In the genomic region with DNA sequence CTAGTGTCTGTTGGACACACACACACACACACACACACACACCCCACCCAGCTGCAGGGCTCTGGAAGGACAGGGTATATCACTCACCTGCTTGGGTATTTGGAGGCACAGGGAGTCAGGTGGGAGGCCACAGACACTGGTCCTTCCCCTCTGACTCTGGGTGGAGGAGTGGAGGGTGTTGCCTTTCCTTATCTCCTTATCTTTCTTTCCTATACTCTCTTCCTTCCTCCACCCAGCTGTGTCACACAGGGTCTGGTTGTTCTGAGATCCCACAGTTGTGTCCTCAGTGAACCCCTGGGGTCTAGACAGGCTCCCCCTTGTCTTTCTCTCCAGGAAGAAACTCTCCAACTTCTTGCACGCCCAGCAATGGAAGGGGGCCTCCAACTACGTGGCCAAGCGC, we compare ENCODE assay signal across 22 mouse cellular contexts. TPM values are rescaled to one million over a fixed set of nuclear protein-coding genes. Genes with fewer than 3 reads are reported as not detected.
DNase-seq lines count a peak whose midpoint lies in the region; ATAC-seq and TF ChIP-seq lines count a peak whose summit lies in the region.
"Had no signal": no experiment of that assay in that cellular context is flagged by ENCODE, and none has a peak within 500 bp of the region (broad histone marks: within the 10 kb centered on the region; RNA-seq: fewer than 3 reads in every experiment).

No protein-coding gene starts in this region.

- peak overlapping the region; percentile 70 for H3K4me2 ChIP-seq in liver, embryonic 15.5 days
- H3K4me2 ChIP-seq: embryonic facial prominence, embryonic 13.5 days; heart, embryonic 11.5 days; midbrain, embryonic 12.5 days had no signal

- ATAC-seq in erythroid progenitor cell, adult 5-6 weeks (replicated peaks; ENCODE audit: low FRiP score, poor library complexity, severe bottlenecking) = peak; percentile 67
- peak; percentile 66 for ATAC-seq in liver, embryonic 15.5 days (ENCODE audit: insufficient read depth)
- ATAC-seq: forebrain, embryonic 16.5 days had no signal

- H3K9me3 ChIP-seq in liver, embryonic 15.5 days (replicated peaks) = no peaks in the 10 kb centered on the region
- H3K9me3 ChIP-seq: embryonic facial prominence, embryonic 13.5 days had no signal

- TF ChIP-seq CTCF in thymus, adult 2 months (IDR thresholded peaks at IDR 0.05; ENCODE audit: borderline replicate concordance, control insufficient read depth, extremely low read depth, insufficient read depth, low read length, poor library complexity) = no peak

- peak overlapping the region; percentile 64 for H3K4me3 ChIP-seq in liver, embryonic 15.5 days (replicated peaks)
- no peak overlapping the region for H3K4me3 ChIP-seq in thymus, adult 2 months (ENCODE audit: control insufficient read depth, insufficient read depth, low read length)
- H3K4me3 ChIP-seq: embryonic facial prominence, embryonic 13.5 days; midbrain, embryonic 12.5 days had no signal

- H3K27ac ChIP-seq in liver, embryonic 15.5 days (replicated peaks) = peak overlapping the region; percentile 96
- H3K27ac ChIP-seq in thymus, adult 2 months (ENCODE audit: control insufficient read depth, insufficient read depth, low read length) = no peak overlapping the region
- H3K27ac ChIP-seq: embryonic facial prominence, embryonic 13.5 days; kidney, postnatal 0 days; midbrain, embryonic 12.5 days had no signal

- H3K36me3 ChIP-seq in liver, embryonic 15.5 days (replicated peaks) = peaks cover 82% of the 10 kb centered on the region
- peaks cover 6% of the 10 kb centered on the region; the same call in 1 of the 2 replicates for H3K36me3 ChIP-seq in thymus, adult 2 months (ENCODE audit: control insufficient read depth, insufficient read depth, low read length)

- peak; percentile 27 for DNase-seq in spleen, adult 12 weeks (ENCODE audit: low spot score)
- no peak for DNase-seq in spleen, adult 18-20 months
- no peak for DNase-seq in thymus, postnatal 36 days
- no peak for DNase-seq in thymus, adult 2 months
- DNase-seq in neural tube, embryonic 10.5 days (ENCODE audit: extremely low spot score, low spot score) = no peak
- DNase-seq: adrenal gland, postnatal 14 days; cerebellum, adult 11 months; cerebellum, postnatal 25 days; embryo, embryonic 11 days; gastrocnemius, postnatal 14 days; heart, adult 11 months; kidney, adult 18-20 months; lung, adult 18-20 months; lung, postnatal 10 days; thymus, postnatal 25 days had no signal

- H3K4me1 ChIP-seq in liver, embryonic 15.5 days (replicated peaks) = peaks cover 95% of the 10 kb centered on the region
- H3K4me1 ChIP-seq in thymus, adult 2 months (replicated peaks; ENCODE audit: control insufficient read depth, insufficient read depth, low read length) = peaks cover 6% of the 10 kb centered on the region; the same call in 1 of the 2 replicates
- H3K4me1 ChIP-seq: embryonic facial prominence, embryonic 13.5 days; midbrain, embryonic 12.5 days had no signal

- H3K9ac ChIP-seq in liver, embryonic 15.5 days = peak overlapping the region; percentile 59
- H3K9ac ChIP-seq: embryonic facial prominence, embryonic 13.5 days; midbrain, embryonic 12.5 days had no signal

- no peak for TF ChIP-seq POLR2A in thymus, adult 2 months (IDR thresholded peaks at IDR 0.05; ENCODE audit: control insufficient read depth, extremely low read depth, insufficient read depth, low read length, poor library complexity)

- 72% methylated on average over 3 of the region's 3 CpGs for WGBS in liver, embryonic 15.5 days (ENCODE audit: insufficient replicate concordance)
- WGBS in thymus, adult 2 months = 85% methylated on average over 3 of the region's 3 CpGs

- H3K27me3 ChIP-seq in liver, embryonic 15.5 days = no peaks in the 10 kb centered on the region
- no peaks in the 10 kb centered on the region for H3K27me3 ChIP-seq in thymus, adult 2 months (ENCODE audit: control insufficient read depth, insufficient read depth, low read length)
- H3K27me3 ChIP-seq: embryonic facial prominence, embryonic 13.5 days; midbrain, embryonic 12.5 days had no signal

RNA-seq across cellular contexts. Expression of gene Eef2k, which starts 37.3 kb away (rescaled TPM):
- 35.6 and 62.3 TPM in 2 replicates for total RNA-seq in erythroid progenitor cell, adult 5-6 weeks (2015; ENCODE audit: low replicate concordance)
- total RNA-seq in erythroid progenitor cell, adult 5-6 weeks (2017; ENCODE audit: low replicate concordance) = 80.2 and 225 TPM in 2 replicates
- 42.8 and 50.4 TPM in 2 replicates for polyA plus RNA-seq in liver, embryonic 15.5 days (2015; fragmentation: Nextera tagmentation; extraction: Ambion mirVana)
- polyA plus RNA-seq in thymus, adult 2 months (2012; rRNA removed) = 26.2 and 29.5 TPM in 2 replicates

RNA-seq across cellular contexts. Expression of gene Polr3e, which starts 37.6 kb away (rescaled TPM):
- total RNA-seq in erythroid progenitor cell, adult 5-6 weeks (2015; ENCODE audit: low replicate concordance) = 0.42 and 1.4 TPM in 2 replicates
- total RNA-seq in erythroid progenitor cell, adult 5-6 weeks (2017; ENCODE audit: low replicate concordance) = 2.3 and 3.0 TPM in 2 replicates
- polyA plus RNA-seq in liver, embryonic 15.5 days (2015; fragmentation: Nextera tagmentation; extraction: Ambion mirVana) = 12.8 and 13.4 TPM in 2 replicates
- 18.6 and 22.0 TPM in 2 replicates for polyA plus RNA-seq in thymus, adult 2 months (2012; rRNA removed)
